Mouse (Mus musculus): ENCODE measurements around the gene Ccdc162. TPM values are rescaled to one million over a fixed set of nuclear protein-coding genes. Genes with fewer than 3 reads are reported as not detected.

Gene Ccdc162
- polyA plus RNA-seq, 1 experiment from 2014 or later = 2.2 TPM

GRCm38 (mm10) chr10:41751867-41752480, 35.5 kb upstream of the Ccdc162 start:
- Histone ChIP-seq H3K27me3 (replicated peaks; ENCODE audit: insufficient read depth, low read length) (no peaks in the 10 kb centered on the region), H3K4me2 (replicated peaks; ENCODE audit: low read depth, low read length) (no peak overlapping the region), H3K4me3 (ENCODE audit: low read depth, low read length) (no peak overlapping the region), H3K9ac (replicated peaks; ENCODE audit: low read depth) (no peak overlapping the region), H3K4me1 (ENCODE audit: insufficient read depth, low read depth, low read length) (no peaks in the 10 kb centered on the region), H3K36me3 (ENCODE audit: insufficient read depth, low read length) (no peaks in the 10 kb centered on the region), H3K27ac (ENCODE audit: low read length) (no peak overlapping the region), H3K9me3 (ENCODE audit: low read length) (no peaks in the 10 kb centered on the region)
- no peak for TF ChIP-seq EP300 (IDR thresholded peaks at IDR 0.05)
- no peak for TF ChIP-seq CTCF (IDR thresholded peaks at IDR 0.05)
- DNase-seq (ENCODE audit: low spot score) = peak; percentile 29
- 68% methylated on average over 14 of the region's 14 CpGs for WGBS
- no peak for ATAC-seq

GRCm38 (mm10) chr10:41749306-41749705, 32.9 kb upstream of the Ccdc162 start:
- 69% methylated on average over 3 of the region's 3 CpGs for WGBS
- Histone ChIP-seq H3K4me2 (replicated peaks; ENCODE audit: low read depth, low read length) (no peak overlapping the region), H3K4me1 (ENCODE audit: insufficient read depth, low read depth, low read length) (no peaks in the 10 kb centered on the region), H3K27ac (ENCODE audit: low read length) (no peak overlapping the region), H3K27me3 (replicated peaks; ENCODE audit: insufficient read depth, low read length) (no peaks in the 10 kb centered on the region), H3K36me3 (ENCODE audit: insufficient read depth, low read length) (no peaks in the 10 kb centered on the region), H3K9me3 (ENCODE audit: low read length) (no peaks in the 10 kb centered on the region), H3K9ac (replicated peaks; ENCODE audit: low read depth) (no peak overlapping the region), H3K4me3 (ENCODE audit: low read depth, low read length) (no peak overlapping the region)
- TF ChIP-seq EP300 (IDR thresholded peaks at IDR 0.05) (no peak), CTCF (IDR thresholded peaks at IDR 0.05) (no peak)
- ATAC-seq = no peak
- DNase-seq (ENCODE audit: low spot score) = no peak

DNA sequence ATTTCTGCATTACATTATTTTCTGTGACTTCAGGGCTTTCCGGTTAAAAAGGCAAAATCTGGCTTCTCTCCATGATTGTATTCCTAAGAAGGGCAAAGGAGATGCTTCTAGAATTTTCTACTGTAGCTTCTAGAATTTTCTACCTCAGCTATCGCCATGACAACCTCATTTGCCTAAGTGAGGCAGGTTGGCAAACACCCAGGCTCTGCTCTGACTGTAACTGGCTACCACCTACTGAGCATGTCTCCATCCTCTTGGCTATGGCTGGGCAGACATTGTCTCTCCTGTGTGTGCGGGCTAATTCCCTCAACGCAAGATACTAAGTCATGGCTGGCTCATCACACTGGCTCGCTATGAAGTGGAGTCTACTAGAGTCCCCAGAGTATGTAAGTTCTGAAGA, 30.1 kb upstream of the Ccdc162 start:
- no peaks in the 10 kb centered on the region for H3K9me3 ChIP-seq (ENCODE audit: low read length)
- no peaks in the 10 kb centered on the region for H3K36me3 ChIP-seq (ENCODE audit: insufficient read depth, low read length)
- WGBS = 88% methylated on average over 5 of the region's 5 CpGs
- no peaks in the 10 kb centered on the region for H3K4me1 ChIP-seq (ENCODE audit: insufficient read depth, low read depth, low read length)
- H3K27ac ChIP-seq (ENCODE audit: low read length) = no peak overlapping the region
- H3K4me2 ChIP-seq (replicated peaks; ENCODE audit: low read depth, low read length) = no peak overlapping the region
- H3K9ac ChIP-seq (replicated peaks; ENCODE audit: low read depth) = no peak overlapping the region
- no peak overlapping the region for H3K4me3 ChIP-seq (ENCODE audit: low read depth, low read length)
- no peak for DNase-seq (ENCODE audit: low spot score)
- no peaks in the 10 kb centered on the region for H3K27me3 ChIP-seq (replicated peaks; ENCODE audit: insufficient read depth, low read length)
- no peak for ATAC-seq
- no peak for TF ChIP-seq CTCF (IDR thresholded peaks at IDR 0.05)
- TF ChIP-seq EP300 (IDR thresholded peaks at IDR 0.05) = no peak

DNA sequence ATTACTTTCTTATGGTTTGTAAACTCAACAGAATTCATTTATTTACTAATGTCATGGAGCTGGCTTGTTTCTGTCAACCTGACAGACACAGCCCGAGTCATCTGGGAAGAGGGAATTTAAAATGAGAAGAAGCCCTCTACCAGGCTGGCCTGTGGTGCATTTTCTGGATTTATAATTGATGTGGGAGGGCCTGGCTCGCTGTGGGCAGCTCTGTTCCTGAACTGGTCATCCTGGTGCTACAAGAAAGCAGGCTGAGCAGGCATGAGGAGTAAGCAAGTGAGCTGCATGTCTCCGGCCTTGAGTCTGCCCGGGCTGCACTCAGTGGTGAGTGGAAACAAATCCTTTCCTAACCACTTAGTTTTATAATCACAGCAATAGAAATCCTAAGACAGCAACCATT, 27.6 kb upstream of the Ccdc162 start:
- H3K4me3 ChIP-seq (ENCODE audit: low read depth, low read length) = no peak overlapping the region
- TF ChIP-seq CTCF (IDR thresholded peaks at IDR 0.05) = no peak
- no peak for TF ChIP-seq EP300 (IDR thresholded peaks at IDR 0.05)
- no peaks in the 10 kb centered on the region for H3K4me1 ChIP-seq (ENCODE audit: insufficient read depth, low read depth, low read length)
- no peaks in the 10 kb centered on the region for H3K9me3 ChIP-seq (ENCODE audit: low read length)
- no peak overlapping the region for H3K9ac ChIP-seq (replicated peaks; ENCODE audit: low read depth)
- H3K36me3 ChIP-seq (ENCODE audit: insufficient read depth, low read length) = no peaks in the 10 kb centered on the region
- no peak overlapping the region for H3K27ac ChIP-seq (ENCODE audit: low read length)
- ATAC-seq (no peak), DNase-seq (ENCODE audit: low spot score) (no peak)
- H3K4me2 ChIP-seq (replicated peaks; ENCODE audit: low read depth, low read length) = no peak overlapping the region
- 74% methylated on average over 4 of the region's 4 CpGs for WGBS
- no peaks in the 10 kb centered on the region for H3K27me3 ChIP-seq (replicated peaks; ENCODE audit: insufficient read depth, low read length)

DNA sequence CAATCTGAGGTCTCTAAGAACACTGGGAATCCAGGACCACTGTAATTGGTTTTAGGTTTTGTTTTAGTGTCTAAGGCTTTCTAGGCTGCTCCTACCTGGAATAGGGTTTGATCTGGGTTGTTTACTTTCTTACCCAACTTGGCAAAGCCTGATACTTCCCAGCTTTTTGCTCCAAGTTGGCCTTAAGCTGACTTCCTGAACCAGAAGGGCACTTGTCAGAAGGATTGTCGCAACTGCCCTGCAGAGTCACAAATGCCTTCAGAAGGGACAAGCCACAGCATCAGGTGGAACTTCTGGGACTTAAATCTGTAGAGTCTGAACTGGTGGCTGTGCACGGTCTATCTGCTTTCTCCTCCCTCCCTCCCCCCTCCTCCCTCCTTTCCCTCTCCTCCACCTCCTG, 23.8 kb upstream of the Ccdc162 start:
- ATAC-seq (peak; percentile 41; the same call in 1 of the 2 replicates), DNase-seq (ENCODE audit: low spot score) (peak; percentile 63)
- Histone ChIP-seq H3K4me3 (ENCODE audit: low read depth, low read length) (no peak overlapping the region), H3K4me1 (ENCODE audit: insufficient read depth, low read depth, low read length) (no peaks in the 10 kb centered on the region), H3K9me3 (ENCODE audit: low read length) (no peaks in the 10 kb centered on the region), H3K27me3 (replicated peaks; ENCODE audit: insufficient read depth, low read length) (no peaks in the 10 kb centered on the region), H3K4me2 (replicated peaks; ENCODE audit: low read depth, low read length) (no peak overlapping the region), H3K9ac (replicated peaks; ENCODE audit: low read depth) (no peak overlapping the region), H3K36me3 (ENCODE audit: insufficient read depth, low read length) (no peaks in the 10 kb centered on the region), H3K27ac (ENCODE audit: low read length) (no peak overlapping the region)
- 62% methylated on average over 2 of the region's 2 CpGs for WGBS
- no peak for TF ChIP-seq CTCF (IDR thresholded peaks at IDR 0.05)
- TF ChIP-seq EP300 (IDR thresholded peaks at IDR 0.05) = no peak

- H3K4me3 ChIP-seq (ENCODE audit: low read depth, low read length) = no peak overlapping the region
- no peak for DNase-seq (ENCODE audit: low spot score)
- H3K9me3 ChIP-seq (ENCODE audit: low read length) = no peaks in the 10 kb centered on the region
- H3K9ac ChIP-seq (replicated peaks; ENCODE audit: low read depth) = no peak overlapping the region
- no peak overlapping the region for H3K27ac ChIP-seq (ENCODE audit: low read length)
- TF ChIP-seq CTCF (IDR thresholded peaks at IDR 0.05) (no peak), EP300 (IDR thresholded peaks at IDR 0.05) (no peak)
- H3K4me1 ChIP-seq (ENCODE audit: insufficient read depth, low read depth, low read length) = no peaks in the 10 kb centered on the region
- no peaks in the 10 kb centered on the region for H3K27me3 ChIP-seq (replicated peaks; ENCODE audit: insufficient read depth, low read length)
- ATAC-seq = no peak
- WGBS = 93% methylated on average over 16 of the region's 16 CpGs
- no peak overlapping the region for H3K4me2 ChIP-seq (replicated peaks; ENCODE audit: low read depth, low read length)
- no peaks in the 10 kb centered on the region for H3K36me3 ChIP-seq (ENCODE audit: insufficient read depth, low read length)
These were observed 20.8 kb upstream of the Ccdc162 start for GRCm38 (mm10) chr10:41737245-41737644.

- 75% methylated on average over 6 of the region's 6 CpGs for WGBS
These were observed 19.0 kb upstream of the Ccdc162 start for GRCm38 (mm10) chr10:41735398-41735797.

More at GRCm38 (mm10) chr10:41735398-41735797, 19.0 kb upstream of the Ccdc162 start:
- DNase-seq (ENCODE audit: low spot score) = no peak
- no peak overlapping the region for H3K9ac ChIP-seq (replicated peaks; ENCODE audit: low read depth)
- no peak overlapping the region for H3K4me2 ChIP-seq (replicated peaks; ENCODE audit: low read depth, low read length)
- no peaks in the 10 kb centered on the region for H3K36me3 ChIP-seq (ENCODE audit: insufficient read depth, low read length)
- ATAC-seq = no peak
- H3K27me3 ChIP-seq (replicated peaks; ENCODE audit: insufficient read depth, low read length) = no peaks in the 10 kb centered on the region
- H3K9me3 ChIP-seq (ENCODE audit: low read length) = no peaks in the 10 kb centered on the region
- H3K4me3 ChIP-seq (ENCODE audit: low read depth, low read length) = no peak overlapping the region
- no peak overlapping the region for H3K27ac ChIP-seq (ENCODE audit: low read length)
- no peak for TF ChIP-seq EP300 (IDR thresholded peaks at IDR 0.05)
- TF ChIP-seq CTCF (IDR thresholded peaks at IDR 0.05) = no peak
- no peaks in the 10 kb centered on the region for H3K4me1 ChIP-seq (ENCODE audit: insufficient read depth, low read depth, low read length)

Data from lung, postnatal 0 days (tissue).